Mouse (Mus musculus) kidney, postnatal 10 days (tissue): ENCODE measurements around the gene Zfp688.
A peak's percentile ranks its signal among the peaks of the same experiment; 100 is the strongest.
"Not testable (repeated sequence)": the region's sequence is repeated elsewhere in the genome, so short reads cannot be mapped to it uniquely, and the experiment has no call there.

Source experiments
- DNase-seq: peaks from one replicate; pipeline ENCODE4 v3.0.0; 2021; ENCODE audit warnings: mixed read lengths

Gene Zfp688

DNA sequence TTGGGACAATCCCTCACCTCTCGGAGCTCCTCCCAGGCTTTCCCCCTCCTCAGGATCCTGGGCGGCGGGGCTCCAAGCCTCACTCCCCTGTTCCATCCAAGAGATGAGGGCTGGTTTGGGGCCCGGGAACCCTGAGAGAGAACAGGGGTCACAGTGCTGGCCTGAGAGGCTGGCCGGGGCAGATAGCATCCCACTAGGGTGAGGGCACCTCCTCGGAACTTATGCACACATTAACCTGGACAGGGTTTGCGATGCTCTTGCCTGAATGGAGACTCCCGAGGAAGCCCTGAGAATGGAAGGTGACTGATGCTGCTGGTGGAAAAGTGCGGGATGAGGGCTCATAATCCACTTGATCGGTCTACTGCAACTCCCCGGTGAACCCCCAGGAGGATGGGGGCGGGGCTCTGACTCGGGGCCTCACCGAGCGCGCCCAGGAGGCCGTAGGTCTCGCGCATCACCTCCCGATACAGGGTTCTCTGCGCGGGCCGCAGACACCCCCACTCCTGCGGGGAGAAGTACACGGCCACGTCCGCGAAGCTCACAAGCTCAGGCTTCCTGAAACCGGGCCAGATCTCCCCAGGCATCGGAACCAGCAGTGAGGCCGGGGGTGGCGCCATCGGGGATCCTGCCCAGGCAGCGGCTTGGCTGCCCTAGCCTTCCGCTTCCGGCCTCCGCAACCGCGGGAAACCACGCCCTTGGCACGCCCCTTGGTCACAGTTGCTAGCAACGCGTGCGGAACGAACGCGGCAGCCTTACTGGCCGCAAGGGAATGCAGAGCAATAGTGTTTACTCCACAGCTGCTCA is at the start of gene Zfp688:
Zfp688 (minus strand) TSS at position 681 of the 804 bp plus-strand sequence.
- DNase-seq: peak; percentile 98

DNA sequence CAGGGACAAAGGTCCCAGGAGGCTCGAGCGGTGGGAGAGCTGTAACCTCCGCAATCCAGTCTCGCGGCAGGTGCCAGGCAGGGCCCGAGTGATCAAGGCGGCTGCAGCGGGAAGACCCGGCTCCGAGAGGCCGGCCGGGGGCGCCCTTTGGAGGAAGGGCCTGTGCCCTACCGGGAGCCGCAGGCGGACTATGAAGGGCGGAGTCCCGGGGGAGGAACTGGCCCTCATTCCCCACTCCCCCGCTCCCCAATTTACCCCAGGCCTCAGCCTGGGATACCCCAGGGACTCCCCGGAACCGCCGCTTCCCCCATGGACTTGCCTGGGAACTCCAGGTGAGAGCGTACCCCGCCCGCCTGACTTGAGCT is 49.8 kb upstream of the Zfp688 start:
- DNase-seq: peak; percentile 75

DNA sequence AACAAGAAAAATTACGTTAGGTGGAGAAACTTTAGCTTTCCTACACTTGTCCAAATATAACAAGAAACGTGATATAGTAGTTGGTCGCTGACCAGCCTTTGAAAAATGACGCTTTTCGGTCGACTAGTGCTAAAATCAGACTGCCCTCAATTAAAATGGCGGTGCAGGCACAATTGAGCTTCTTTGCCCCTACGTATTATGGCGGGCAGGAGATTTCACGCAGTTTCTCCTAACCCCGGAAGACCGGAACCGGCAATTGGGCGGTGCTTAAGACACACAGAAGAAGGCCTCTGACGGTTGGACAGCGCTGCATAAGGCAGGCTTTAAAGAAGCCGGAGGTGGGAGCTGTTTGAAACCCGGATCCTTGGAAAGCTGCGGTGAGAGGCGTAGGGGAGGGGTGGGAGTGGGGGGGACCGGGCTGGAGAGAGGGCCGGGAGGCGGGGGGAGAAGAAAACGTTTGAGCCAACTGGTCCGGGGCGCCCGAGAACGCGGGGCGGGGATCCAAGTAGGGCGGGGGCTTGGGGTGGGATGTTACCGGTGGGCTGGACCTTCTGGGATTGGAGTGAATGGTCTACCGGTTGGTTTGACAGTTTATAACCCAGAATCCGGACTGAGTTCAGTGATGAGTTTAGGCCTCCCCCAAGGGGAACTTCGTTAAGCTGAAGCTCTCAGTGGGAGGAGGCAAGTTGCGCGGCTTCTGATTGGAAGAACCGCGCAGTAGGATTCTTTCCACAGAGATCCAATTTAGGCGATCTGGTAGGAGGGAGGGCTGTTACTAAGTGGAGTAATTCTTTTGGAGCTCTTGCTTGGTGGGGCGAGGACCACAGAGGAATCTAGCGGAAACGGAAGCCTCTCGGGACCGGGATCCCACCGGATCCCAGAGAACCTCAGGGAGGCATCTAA is 49.1 kb upstream of the Zfp688 start:
- peak; percentile 94 for DNase-seq

DNA sequence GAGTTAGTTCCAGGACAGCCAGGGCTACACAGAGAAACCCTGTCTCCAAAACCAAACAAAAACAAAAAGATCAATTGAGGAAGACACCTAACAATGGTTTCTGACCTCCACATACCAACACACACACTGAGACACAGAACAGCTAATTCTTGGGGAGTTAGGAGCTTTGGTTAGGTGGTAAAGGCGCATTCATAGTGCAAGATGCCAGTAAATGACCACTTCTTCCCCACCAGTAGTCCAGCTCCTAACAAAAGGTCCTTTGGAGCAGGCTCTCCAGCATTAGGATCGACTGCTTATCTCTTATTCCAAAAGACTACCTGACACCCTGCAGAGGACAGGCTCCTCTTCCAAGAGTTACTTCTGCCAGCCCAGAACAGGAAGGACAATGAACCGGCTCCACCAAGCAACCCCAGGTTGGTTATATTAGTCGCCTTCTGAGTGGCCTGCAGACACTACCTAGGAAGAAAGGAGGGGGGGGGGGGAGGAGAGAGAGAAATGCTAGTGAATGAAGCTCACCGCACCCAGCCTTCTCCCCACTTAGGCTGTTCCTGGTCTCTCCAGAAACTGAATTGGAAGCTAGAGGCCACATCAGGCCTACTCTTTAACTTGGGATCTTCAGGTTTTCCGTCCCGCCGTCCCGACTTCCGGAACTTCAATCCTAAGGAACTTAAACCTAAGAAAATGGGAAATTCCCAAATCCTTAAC is 48.3 kb upstream of the Zfp688 start:
- peak; percentile 46 for DNase-seq

DNA sequence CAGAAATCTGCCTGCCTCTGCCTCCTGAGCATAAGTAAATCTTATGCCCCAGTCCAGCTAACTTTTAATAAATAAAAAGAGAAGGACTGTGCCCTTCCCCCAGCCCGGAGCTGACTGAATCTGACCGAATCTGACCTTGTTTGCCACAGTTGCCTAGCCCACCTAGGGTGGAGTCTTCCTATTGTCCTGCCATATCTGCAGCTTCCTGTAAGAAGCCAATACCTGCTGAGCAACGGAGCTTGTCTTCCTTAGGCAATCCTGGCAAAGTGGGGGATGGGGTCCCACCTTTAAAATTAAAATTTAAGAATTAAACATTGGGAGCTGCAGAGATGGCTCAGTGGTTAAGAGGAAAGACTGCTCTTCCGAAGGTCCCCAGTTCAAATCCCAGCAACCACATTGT is 44.7 kb upstream of the Zfp688 start:
- no peak for DNase-seq

DNA sequence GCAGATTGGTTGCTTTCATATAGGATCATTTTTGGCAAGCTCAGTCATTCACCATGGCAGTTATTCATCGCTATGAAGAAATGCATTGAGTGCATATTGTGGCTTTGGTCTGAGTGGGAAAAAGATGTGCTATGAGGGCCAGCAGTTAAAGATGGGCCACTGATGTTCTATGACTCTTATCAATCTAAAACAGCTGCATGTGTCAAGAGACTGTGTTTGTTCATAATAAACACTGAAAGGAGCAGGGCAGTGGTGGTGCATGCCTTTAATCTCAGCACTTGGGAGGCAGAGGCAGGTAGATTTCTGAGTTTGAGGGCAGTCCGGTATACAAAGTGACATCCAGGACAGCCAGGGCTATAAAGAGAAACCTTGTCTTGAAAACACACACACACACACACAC is 43.8 kb upstream of the Zfp688 start:
- DNase-seq: not testable (repeated sequence)

DNA sequence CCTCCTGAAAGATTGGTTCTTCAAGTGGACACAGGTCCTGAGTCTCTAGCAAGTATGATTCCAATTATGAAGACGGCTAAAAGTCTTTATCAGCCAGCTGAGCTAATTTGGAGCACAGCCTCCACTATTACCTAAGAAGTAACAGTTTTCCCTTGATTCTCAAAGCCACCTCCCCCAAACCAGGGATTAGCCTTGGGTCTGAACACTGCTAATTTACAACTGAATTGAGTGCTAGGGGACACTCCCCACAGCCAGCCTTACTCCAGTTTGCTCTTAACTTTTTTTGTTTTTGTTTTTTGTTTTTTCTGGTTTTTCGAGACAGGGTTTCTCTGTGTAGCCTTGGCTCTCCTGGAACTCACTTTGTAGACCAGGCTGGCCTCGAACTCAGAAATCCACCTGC is 43.3 kb upstream of the Zfp688 start:
- DNase-seq: no peak

DNA sequence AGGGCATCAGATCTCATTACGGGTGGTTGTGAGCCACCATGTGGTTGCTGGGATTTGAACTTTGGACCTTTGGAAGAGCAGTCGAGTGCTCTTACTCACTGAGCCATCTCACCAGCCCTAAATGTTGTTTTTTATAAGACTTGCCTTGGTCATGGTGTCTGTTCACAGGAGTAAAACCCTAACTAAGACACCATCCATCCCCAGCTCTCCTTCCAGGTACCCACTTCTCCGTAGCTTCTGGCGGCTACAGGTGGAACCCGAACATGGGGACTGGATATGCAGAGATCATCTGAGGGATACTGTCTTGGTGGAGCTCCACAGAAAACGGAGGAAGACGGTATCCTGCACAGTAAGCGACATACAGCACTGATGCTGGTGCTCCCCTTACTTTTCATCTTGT is 37.4 kb upstream of the Zfp688 start, which contains the start of gene Prr14:
Prr14 (plus strand) TSS at position 301 of the 400 bp plus-strand sequence.
- DNase-seq: not testable (repeated sequence)

DNA sequence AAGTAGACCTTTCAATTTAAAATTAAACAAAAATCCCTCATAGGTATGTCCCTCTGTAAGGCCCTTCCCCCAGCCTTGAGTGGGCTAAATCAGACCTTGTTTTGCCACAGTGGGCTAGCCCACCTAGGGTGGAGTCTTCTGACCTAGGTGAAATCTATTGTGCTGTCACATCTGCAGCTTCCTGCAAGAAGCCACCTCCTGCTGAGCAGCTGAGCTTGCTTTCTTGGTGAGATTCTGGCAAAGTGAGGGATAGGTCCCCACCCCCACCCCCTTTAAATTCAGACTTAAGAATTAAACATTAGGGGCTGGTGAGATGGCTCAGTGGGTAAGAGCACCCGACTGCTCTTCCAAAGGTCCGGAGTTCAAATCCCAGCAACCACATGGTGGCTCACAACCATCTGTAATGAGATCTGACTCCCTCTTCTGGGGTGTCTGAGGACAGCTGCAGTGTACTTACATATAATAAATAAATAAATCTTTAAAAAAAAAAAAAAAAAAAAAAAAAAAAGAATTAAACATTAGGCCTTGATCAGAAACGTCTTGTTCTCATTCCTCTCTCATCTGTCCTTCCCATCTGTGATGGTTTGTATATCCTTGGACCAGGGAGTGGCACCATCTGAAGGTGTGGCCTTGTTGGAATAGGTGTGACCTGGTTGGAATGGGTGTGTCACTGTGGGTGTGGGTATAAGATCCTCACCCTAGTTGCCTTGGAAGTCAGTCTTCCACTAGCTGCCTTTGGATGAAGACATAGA is 36.7 kb upstream of the Zfp688 start:
- DNase-seq: not testable (repeated sequence)

DNA sequence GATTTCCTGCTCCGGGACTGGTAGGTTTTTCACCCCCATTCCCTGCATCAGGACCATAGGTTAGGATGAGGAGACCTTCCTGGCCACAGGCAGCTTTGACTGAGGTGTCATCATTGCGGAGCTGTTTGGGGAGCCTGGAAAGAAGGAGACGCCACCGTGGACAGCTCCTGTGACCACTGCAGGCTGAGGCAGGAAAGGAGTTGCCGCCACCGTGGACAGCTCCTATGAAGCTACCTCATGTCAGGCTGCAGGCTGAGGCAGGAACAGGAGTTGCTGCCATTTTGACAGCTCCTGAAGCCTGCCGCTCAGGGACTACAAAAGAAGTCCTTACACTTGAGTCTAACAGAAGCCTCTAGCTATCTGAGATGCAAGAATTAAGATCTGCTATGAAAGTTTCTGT is 33.0 kb upstream of the Zfp688 start:
- DNase-seq: no peak

DNA sequence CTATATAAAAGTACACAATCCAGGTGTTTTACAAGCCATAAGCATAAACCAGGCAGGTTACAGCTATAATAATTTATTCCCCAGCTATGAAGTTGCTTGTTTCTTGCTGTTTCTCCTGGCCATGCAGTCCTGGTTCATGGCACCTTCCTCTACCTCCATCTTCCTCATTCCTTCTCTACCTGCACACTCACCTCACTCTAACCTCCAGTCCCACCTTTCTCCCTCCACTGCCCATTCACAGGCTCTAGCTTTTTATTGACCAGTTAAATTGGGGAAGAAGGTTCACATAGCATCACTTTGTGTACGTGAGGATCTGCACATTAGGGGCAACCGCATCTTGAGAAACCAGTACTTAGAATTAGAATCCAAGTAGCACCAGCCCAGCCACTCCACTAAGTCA is 31.2 kb upstream of the Zfp688 start:
- DNase-seq: no peak

DNA sequence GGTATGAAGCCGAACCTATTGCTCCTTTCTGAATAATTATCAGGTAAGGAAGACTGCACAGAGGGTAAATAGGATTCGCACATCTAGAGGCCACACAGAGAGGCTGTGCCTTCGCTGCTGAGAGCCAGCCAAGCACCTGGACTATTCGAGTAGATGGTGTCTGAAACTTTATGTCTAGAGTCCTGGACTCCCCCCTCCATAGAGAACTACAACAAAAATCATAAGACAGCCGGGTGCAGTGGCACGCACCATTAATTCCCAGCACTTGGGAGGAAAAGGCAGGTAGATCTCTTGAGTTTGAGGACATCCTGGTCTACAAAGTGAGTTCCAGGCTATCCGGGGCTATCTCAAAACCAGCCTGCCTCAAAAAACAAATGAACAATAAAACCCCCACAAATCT is 28.1 kb upstream of the Zfp688 start:
- DNase-seq: no peak

DNA sequence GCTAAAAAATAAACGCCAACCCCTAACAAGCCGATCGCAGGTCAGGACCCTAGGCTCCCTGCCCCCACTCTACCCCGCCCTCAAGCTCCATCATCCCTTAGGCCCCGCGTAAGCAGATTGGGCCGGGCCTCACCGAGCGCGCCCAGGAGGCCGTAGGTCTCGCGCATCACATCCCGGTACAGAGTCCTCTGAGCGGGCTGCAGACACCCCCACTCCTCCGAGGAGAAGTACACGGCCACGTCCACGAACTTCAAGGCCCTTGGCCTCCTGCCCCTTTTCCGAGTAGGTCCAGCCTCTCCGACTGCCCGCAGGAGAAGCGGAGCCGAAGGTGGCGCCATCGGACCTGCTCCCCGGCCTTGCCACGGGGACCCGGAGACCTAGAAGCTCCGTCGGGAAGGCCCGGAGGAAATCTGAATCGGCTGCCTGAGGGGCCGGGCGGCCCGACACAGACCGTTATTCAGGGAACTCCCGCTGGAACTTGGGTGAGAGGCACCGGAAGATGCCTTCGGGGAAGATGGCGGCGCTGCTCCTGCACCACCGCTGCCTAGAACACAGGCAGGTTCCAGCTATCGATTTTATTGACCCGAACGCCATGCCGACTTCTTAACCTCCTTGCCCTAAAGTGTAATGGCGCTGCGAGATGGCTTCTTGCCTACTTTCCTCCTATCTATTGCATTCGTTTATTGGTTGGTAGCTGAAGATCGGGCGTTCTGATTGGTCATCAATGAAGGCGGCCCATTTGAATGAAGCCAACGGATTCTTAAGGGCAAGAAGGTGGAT is 26.8 kb upstream of the Zfp688 start, which contains the start of gene Zfp689:
Zfp689 (minus strand) TSS at position 638 of the 780 bp plus-strand sequence.
- DNase-seq: peak; percentile 94

DNA sequence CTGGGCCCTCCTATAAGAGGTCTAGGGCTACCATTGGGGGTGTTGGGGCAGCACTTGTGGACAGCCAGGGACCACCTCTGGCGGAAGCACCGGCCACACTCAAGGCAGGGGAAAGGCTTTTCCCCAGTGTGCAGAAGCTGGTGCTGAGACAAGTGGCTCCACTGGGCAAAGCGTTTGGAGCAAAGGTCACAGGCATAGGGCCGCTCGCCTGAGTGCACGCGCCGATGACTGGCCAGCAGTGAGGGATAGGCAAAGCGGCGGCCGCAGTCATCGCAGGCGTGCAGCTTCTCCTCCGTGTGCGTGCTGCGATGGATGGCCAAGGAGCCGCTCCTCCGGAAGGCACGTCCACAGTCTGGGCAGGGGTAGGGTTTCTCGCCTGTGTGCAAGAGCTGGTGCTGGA is 22.1 kb upstream of the Zfp688 start:
- DNase-seq: peak; percentile 41

DNA sequence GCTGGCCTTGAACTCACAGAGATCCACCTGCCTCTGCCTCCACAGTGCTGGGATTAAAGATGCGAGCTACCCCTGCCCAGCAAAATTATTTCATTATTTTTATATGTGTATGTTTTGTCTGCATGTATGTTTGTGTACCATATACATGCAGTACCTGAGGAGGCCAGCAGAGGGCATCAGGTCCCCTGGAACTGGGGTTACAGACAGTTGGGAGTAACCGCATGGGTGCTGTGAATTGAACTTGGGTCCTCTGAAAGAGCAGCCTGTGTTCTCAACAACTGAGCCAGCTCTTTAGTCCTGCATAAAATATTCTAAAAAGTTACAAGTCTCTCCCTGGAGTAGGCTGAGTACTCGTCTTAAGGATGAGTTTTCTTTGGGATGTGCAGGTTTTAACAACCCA is 15.9 kb upstream of the Zfp688 start:
- DNase-seq: peak; percentile 19

DNA sequence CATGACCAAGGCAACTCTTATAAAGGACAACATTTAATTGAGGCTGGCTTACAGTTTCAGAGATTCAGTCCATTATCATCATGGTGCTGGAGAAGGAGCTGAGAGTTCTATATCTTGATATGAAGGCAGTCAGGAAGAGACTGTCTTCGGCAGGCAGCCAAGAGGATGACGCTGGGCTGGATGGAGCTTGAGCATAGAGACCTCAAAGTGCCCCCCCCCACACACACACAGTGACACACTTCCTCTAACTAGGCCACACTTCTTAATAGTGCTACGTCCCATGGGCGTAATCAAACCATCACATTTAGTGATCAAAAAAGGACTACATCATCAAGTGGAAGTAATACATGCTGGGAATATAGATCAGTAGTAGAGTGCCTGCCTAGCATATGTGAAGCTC is 13.3 kb upstream of the Zfp688 start:
- no peak for DNase-seq

DNA sequence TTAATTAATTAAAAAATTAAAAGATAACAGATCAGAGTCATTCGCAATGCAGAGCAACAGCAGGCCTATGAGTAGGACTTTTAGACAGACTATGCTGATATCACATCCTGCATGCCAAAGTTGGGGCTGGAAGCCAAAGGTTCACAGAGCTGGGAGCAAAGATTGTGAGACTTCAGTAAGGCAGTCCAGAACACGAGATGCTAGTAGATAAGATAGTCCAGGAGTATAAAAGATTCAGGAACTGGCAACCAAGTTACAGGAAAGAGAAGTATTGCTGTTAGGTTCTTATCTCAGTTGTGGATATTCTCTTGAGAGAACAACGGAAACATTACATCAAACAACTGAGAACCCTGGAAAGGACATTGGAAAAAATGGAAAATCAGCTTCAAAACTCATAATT is 4.5 kb upstream of the Zfp688 start:
- DNase-seq: peak; percentile 24

DNA sequence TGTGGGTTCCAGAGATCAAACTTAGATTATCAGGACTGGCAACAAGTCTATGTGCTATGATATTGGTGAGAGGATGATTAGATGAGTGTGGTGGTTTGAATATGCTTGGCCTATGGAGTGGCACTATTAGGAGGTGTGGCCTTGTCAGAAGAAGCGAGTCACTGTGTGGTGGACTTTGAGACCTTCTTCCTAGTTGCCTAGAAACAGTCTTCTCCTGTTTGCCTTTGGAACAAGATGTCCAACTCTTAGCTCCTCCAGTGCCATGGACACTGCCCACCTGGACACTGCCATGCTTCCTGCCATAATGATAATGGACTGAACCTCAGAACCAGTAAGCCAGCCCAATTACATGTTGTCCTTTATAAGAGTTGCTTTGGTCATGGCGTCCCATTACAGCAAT is 4.0 kb upstream of the Zfp688 start:
- DNase-seq: no peak

DNA sequence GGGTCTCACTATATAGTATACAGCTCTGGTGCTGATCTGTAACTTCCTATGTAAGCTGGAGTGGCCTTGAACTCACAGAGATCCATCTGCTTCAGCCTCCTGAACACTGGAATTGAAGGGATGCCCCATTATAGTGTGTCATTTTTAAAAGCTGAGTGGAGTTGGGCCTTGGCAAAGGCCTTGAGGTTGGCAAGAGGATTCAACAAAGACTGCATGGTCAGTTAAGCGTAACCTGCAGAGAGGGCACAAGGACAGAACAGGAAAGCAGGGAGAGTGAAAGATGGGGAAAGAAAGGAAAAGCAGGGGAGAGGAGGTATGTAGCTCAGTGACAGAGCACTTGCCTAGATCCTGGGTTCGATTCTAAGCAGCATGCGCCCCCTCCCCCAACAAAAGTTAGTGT is 3.4 kb upstream of the Zfp688 start:
- no peak for DNase-seq

DNA sequence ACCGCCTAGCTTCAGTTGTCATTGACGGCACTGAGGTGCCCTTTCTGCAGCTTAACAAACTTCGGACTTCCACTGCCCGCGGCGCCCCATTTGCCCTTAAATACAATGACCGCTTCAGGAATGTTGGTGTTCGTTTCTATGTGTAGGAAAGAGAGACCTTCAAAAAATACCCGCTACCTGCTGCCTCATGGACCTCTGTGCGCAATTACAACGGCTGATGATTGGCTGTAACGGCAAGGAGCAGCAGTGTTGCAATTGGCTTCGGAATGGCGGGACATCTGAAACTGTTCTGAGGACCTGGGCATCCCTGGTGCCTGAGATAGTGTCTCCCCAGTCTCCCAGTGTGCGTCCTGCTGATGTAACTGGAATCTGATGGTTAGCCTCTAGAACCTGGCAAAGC is 379 bp upstream of the Zfp688 start:
- peak; percentile 45 for DNase-seq

DNA sequence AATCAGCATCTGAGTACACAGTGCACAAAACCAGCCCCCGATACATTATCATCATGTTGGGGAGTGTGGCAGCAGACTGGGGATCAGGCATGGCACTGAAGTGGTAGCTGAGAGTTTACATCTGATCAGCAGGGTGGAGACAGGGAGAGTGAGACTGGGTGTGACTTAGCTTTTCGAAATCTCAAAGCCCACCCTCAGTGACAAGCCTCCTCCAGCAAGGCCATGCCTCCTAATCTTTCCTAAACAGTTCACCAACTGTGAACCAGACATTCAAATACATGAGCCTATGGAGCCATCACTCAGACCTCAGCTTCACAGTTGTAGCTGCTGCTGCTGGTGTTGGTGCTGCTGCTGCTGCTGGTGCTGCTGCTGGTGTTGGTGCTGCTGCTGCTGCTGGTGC is 10.4 kb downstream of the Zfp688 start:
- DNase-seq: no peak
